19 mouse cellular contexts compared by ENCODE assay signal in the genomic region with DNA sequence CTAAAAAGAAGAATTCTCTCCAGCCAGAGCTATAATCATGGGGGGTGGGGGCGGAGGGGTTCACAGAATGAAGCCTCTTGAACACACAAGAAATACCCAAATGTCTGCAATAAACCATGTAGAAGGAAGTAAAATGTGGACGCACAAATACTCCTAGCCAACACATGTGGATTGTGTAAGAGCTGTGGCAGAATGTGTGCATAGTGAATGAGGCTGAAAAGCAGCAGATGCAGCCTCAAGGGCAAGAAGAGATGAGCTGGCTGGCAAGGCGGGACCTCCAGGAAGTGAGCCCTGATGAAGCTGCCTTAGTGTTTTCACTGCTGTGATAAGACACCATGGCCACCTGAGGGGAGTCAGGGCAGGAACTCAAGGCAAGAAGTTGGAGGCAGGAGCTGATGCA. TPM values are rescaled to one million over a fixed set of nuclear protein-coding genes. Genes with fewer than 3 reads are reported as not detected.
"Had no signal": no experiment of that assay in that cellular context is flagged by ENCODE, and none has a peak within 500 bp of the region (broad histone marks: within the 10 kb centered on the region; RNA-seq: fewer than 3 reads in every experiment).

No protein-coding gene starts in this region.

- H3K4me3 ChIP-seq: layer of hippocampus, adult 2 months; left cerebral cortex, adult 2 months; limb, embryonic 12.5 days; limb, embryonic 15.5 days; neural tube, embryonic 12.5 days; neural tube, embryonic 15.5 days had no signal

- H3K4me2 ChIP-seq: limb, embryonic 12.5 days; limb, embryonic 15.5 days; liver, embryonic 11.5 days; lung, embryonic 14.5 days; midbrain, embryonic 11.5 days; neural tube, embryonic 12.5 days; neural tube, embryonic 15.5 days had no signal

- H3K27me3 ChIP-seq: limb, embryonic 12.5 days; limb, embryonic 15.5 days; neural tube, embryonic 12.5 days; neural tube, embryonic 15.5 days had no signal

- DNase-seq: kidney, adult 2 months; kidney, postnatal 25 days; layer of hippocampus, postnatal 36 days; liver, postnatal 0 days; lung, embryonic 14.5 days; midbrain, embryonic 14.5 days; right cerebral cortex, adult 18-20 months; thymus, adult 18-20 months; thymus, postnatal 36 days had no signal

- ATAC-seq: liver, postnatal 0 days; lung, postnatal 0 days had no signal

- H3K36me3 ChIP-seq: limb, embryonic 12.5 days; limb, embryonic 15.5 days; neural tube, embryonic 12.5 days; neural tube, embryonic 15.5 days had no signal

RNA-seq across cellular contexts. Expression of a gene that starts 53.3 kb away (rescaled TPM):
- total RNA-seq: megakaryocyte-erythroid progenitor cell, adult 5-6 weeks had no signal
